In genomic region chr2:30416649-30416965, GRCm38 (mm10) we compare ENCODE assay signal across 8 mouse cellular contexts. TPM values are rescaled to one million over a fixed set of nuclear protein-coding genes. Genes with fewer than 3 reads are reported as not detected.
A peak's percentile ranks its signal among the peaks of the same experiment; 100 is the strongest.
DNase-seq lines count a peak whose midpoint lies in the region; ATAC-seq and TF ChIP-seq lines count a peak whose summit lies in the region.

No protein-coding gene starts in this region.

- no peak for ATAC-seq in heart, embryonic 11.5 days (replicated peaks; ENCODE audit: insufficient number of reproducible peaks, low FRiP score, low TSS enrichment)
- no peak for ATAC-seq in forebrain, embryonic 14.5 days
- no peak for ATAC-seq in liver, embryonic 15.5 days (ENCODE audit: insufficient read depth)

- no peaks in the 10 kb centered on the region for H3K9me3 ChIP-seq in heart, embryonic 11.5 days (replicated peaks; ENCODE audit: control insufficient read depth, low read length)
- no peaks in the 10 kb centered on the region for H3K9me3 ChIP-seq in E14TG2a.4 (ENCODE audit: low read length)
- no peaks in the 10 kb centered on the region for H3K9me3 ChIP-seq in forebrain, embryonic 14.5 days (replicated peaks; ENCODE audit: control insufficient read depth, low read length)
- no peaks in the 10 kb centered on the region for H3K9me3 ChIP-seq in liver, embryonic 15.5 days (replicated peaks)

- WGBS in heart, embryonic 11.5 days (ENCODE audit: insufficient replicate concordance), result 2% methylated on average over 5 of the region's 7 CpGs
- 1% methylated on average over 7 of the region's 7 CpGs for WGBS in forebrain, embryonic 14.5 days
- under 1% methylated on average over 7 of the region's 7 CpGs for WGBS in liver, embryonic 15.5 days (ENCODE audit: insufficient replicate concordance)

- H3K4me3 ChIP-seq in heart, embryonic 11.5 days (ENCODE audit: low read depth, low read length), result peak overlapping the region; percentile 93
- peak overlapping the region; percentile 95 for H3K4me3 ChIP-seq in E14TG2a.4 (replicated peaks; ENCODE audit: low read length)
- peak overlapping the region; percentile 86 for H3K4me3 ChIP-seq in forebrain, embryonic 14.5 days (ENCODE audit: low read depth, low read length)
- peak overlapping the region; percentile 100 for H3K4me3 ChIP-seq in liver, embryonic 15.5 days (replicated peaks)

- H3K27me3 ChIP-seq in heart, embryonic 11.5 days (ENCODE audit: control insufficient read depth, insufficient read depth, low read length), result no peaks in the 10 kb centered on the region
- peaks cover 21% of the 10 kb centered on the region for H3K27me3 ChIP-seq in E14TG2a.4 (ENCODE audit: insufficient read depth, low read length)
- H3K27me3 ChIP-seq in forebrain, embryonic 14.5 days (replicated peaks; ENCODE audit: control insufficient read depth, insufficient read depth, low read length), result no peaks in the 10 kb centered on the region
- H3K27me3 ChIP-seq in liver, embryonic 15.5 days, result no peaks in the 10 kb centered on the region

- H3K4me1 ChIP-seq in heart, embryonic 11.5 days (ENCODE audit: control insufficient read depth, insufficient read depth, low read length), result peaks cover 23% of the 10 kb centered on the region
- H3K4me1 ChIP-seq in E14TG2a.4 (replicated peaks; ENCODE audit: low read depth, low read length), result peaks cover 65% of the 10 kb centered on the region
- H3K4me1 ChIP-seq in forebrain, embryonic 14.5 days (ENCODE audit: control insufficient read depth, insufficient read depth, low read length), result peaks cover 10% of the 10 kb centered on the region
- peaks cover 70% of the 10 kb centered on the region for H3K4me1 ChIP-seq in liver, embryonic 15.5 days (replicated peaks)

- peak overlapping the region; percentile 99 for H3K9ac ChIP-seq in heart, embryonic 11.5 days (ENCODE audit: low read depth, low read length)
- peak overlapping the region; percentile 94 for H3K9ac ChIP-seq in forebrain, embryonic 14.5 days (ENCODE audit: low read length)
- peak overlapping the region; percentile 100 for H3K9ac ChIP-seq in liver, embryonic 15.5 days

- TF ChIP-seq CTCF in E14TG2a.4 (conservative IDR thresholded peaks at IDR 0.05; ENCODE audit: low read length), result no peak

- peak overlapping the region; percentile 99 for H3K27ac ChIP-seq in heart, embryonic 11.5 days (ENCODE audit: low read depth, low read length)
- peak overlapping the region; percentile 97 for H3K27ac ChIP-seq in forebrain, embryonic 14.5 days (ENCODE audit: low read depth, low read length)
- H3K27ac ChIP-seq in liver, embryonic 15.5 days (replicated peaks), result peak overlapping the region; percentile 96

- intact Hi-C loops in heart, postnatal 36 days (cut with DNase I), result no loop called here
- intact Hi-C loops in left cerebral cortex, postnatal 14 days (cut with DNase I), result no loop called here

- DNase-seq in heart, postnatal 36 days, result no peak
- no peak for DNase-seq in forebrain, embryonic 14.5 days (ENCODE audit: low spot score)
- no peak for DNase-seq in natural killer cell, adult 2 months (ENCODE audit: low spot score in 2 of 2)
- no peak for DNase-seq in left cerebral cortex, postnatal 14 days (ENCODE audit: low spot score in 2 of 2)
- DNase-seq in thymus, adult 18-20 months, result no peak

- peak overlapping the region; percentile 90 for H3K4me2 ChIP-seq in heart, embryonic 11.5 days
- peak overlapping the region; percentile 81 for H3K4me2 ChIP-seq in forebrain, embryonic 14.5 days (ENCODE audit: low read length)
- peak overlapping the region; percentile 89 for H3K4me2 ChIP-seq in liver, embryonic 15.5 days

- 0 out of 2 replicates have a peak, but pooled peaks cover 4% of the 10 kb centered on the region for H3K36me3 ChIP-seq in heart, embryonic 11.5 days (ENCODE audit: control insufficient read depth, insufficient read depth, low read length)
- H3K36me3 ChIP-seq in E14TG2a.4 (ENCODE audit: insufficient read depth, low read length), result peaks cover 38% of the 10 kb centered on the region
- H3K36me3 ChIP-seq in forebrain, embryonic 14.5 days (ENCODE audit: control insufficient read depth, insufficient read depth, low read length), result 0 out of 2 replicates have a peak, but pooled peaks cover 6% of the 10 kb centered on the region
- peaks cover 21% of the 10 kb centered on the region for H3K36me3 ChIP-seq in liver, embryonic 15.5 days (replicated peaks)

RNA-seq across cellular contexts. Expression of gene Ptpa, which starts 0.8 kb away (rescaled TPM):
- 50.3 and 63.5 TPM in 2 replicates for polyA plus RNA-seq in heart, embryonic 11.5 days (2014; fragmentation: Nextera tagmentation; extraction: Ambion mirVana)
- 10 to 100 TPM; 82.9 to 85.1 TPM for total RNA-seq in heart, postnatal 36 days (2021)
- 66.6 and 88.4 TPM in 2 replicates for polyA plus RNA-seq in forebrain, embryonic 14.5 days (2014; fragmentation: Nextera tagmentation; extraction: Ambion mirVana)
- 129 and 141 TPM in 2 replicates for polyA plus RNA-seq in liver, embryonic 15.5 days (2015; fragmentation: Nextera tagmentation; extraction: Ambion mirVana)
- 100 to 1,000 TPM; 143 to 147 TPM for total RNA-seq in left cerebral cortex, postnatal 14 days (2021)

RNA-seq across cellular contexts. Expression of gene Crat, which starts 1.0 kb away (rescaled TPM):
- polyA plus RNA-seq in heart, embryonic 11.5 days (2014; fragmentation: Nextera tagmentation; extraction: Ambion mirVana), result 61.5 and 66.0 TPM in 2 replicates
- total RNA-seq in heart, postnatal 36 days (2021), result 100 to 1,000 TPM; 496 to 534 TPM
- polyA plus RNA-seq in forebrain, embryonic 14.5 days (2014; fragmentation: Nextera tagmentation; extraction: Ambion mirVana), result 26.8 and 31.9 TPM in 2 replicates
- 24.3 and 29.0 TPM in 2 replicates for polyA plus RNA-seq in liver, embryonic 15.5 days (2015; fragmentation: Nextera tagmentation; extraction: Ambion mirVana)
- 10 to 100 TPM; 45.5 to 47.1 TPM for total RNA-seq in left cerebral cortex, postnatal 14 days (2021)

RNA-seq across cellular contexts. Expression of gene Dolpp1, which starts 24.6 kb away (rescaled TPM):
- 19.5 and 21.3 TPM in 2 replicates for polyA plus RNA-seq in heart, embryonic 11.5 days (2014; fragmentation: Nextera tagmentation; extraction: Ambion mirVana)
- total RNA-seq in heart, postnatal 36 days (2021), result 1 to 10 TPM; 7.6 to 8.8 TPM
- 48.1 and 57.8 TPM in 2 replicates for polyA plus RNA-seq in forebrain, embryonic 14.5 days (2014; fragmentation: Nextera tagmentation; extraction: Ambion mirVana)
- 16.6 and 19.1 TPM in 2 replicates for polyA plus RNA-seq in liver, embryonic 15.5 days (2015; fragmentation: Nextera tagmentation; extraction: Ambion mirVana)
- total RNA-seq in left cerebral cortex, postnatal 14 days (2021), result 10 to 100 TPM; 23.9 to 30.9 TPM

RNA-seq across cellular contexts. Expression of gene Miga2, which starts 52.6 kb away (rescaled TPM):
- 22.2 and 22.9 TPM in 2 replicates for polyA plus RNA-seq in heart, embryonic 11.5 days (2014; fragmentation: Nextera tagmentation; extraction: Ambion mirVana)
- total RNA-seq in heart, postnatal 36 days (2021), result 10 to 100 TPM; 62.9 to 69.4 TPM
- polyA plus RNA-seq in forebrain, embryonic 14.5 days (2014; fragmentation: Nextera tagmentation; extraction: Ambion mirVana), result 18.7 and 23.7 TPM in 2 replicates
- 7.5 and 7.7 TPM in 2 replicates for polyA plus RNA-seq in liver, embryonic 15.5 days (2015; fragmentation: Nextera tagmentation; extraction: Ambion mirVana)
- 100 to 1,000 TPM; 102 to 110 TPM for total RNA-seq in left cerebral cortex, postnatal 14 days (2021)

RNA-seq across cellular contexts. Expression of gene Ier5l, which starts 57.4 kb away (rescaled TPM):
- polyA plus RNA-seq in heart, embryonic 11.5 days (2014; fragmentation: Nextera tagmentation; extraction: Ambion mirVana), result 2.4 TPM in 2 replicates
- total RNA-seq in heart, postnatal 36 days (2021), result 1 to 10 TPM; 4.6 to 5.6 TPM
- 3.0 and 3.6 TPM in 2 replicates for polyA plus RNA-seq in forebrain, embryonic 14.5 days (2014; fragmentation: Nextera tagmentation; extraction: Ambion mirVana)
- polyA plus RNA-seq in liver, embryonic 15.5 days (2015; fragmentation: Nextera tagmentation; extraction: Ambion mirVana), result 0.06 and 0.16 TPM in 2 replicates
- 10 to 100 TPM; 12.7 to 15.1 TPM for total RNA-seq in left cerebral cortex, postnatal 14 days (2021)
